Mouse (Mus musculus) midbrain, embryonic 12.5 days (tissue): ENCODE data around the gene Prom1. TPM values are rescaled to one million over a fixed set of nuclear protein-coding genes. Genes with fewer than 3 reads are reported as not detected.
A peak's percentile ranks its signal among the peaks of the same experiment; 100 is the strongest.

ENCODE experiments used
- ATAC-seq: fragments of 200-750 bp; cut with Nextera tagmentation; 2 replicates; pipeline ENCODE4 v1.8.0; 2017; ENCODE audit warnings: low read depth, moderate TSS enrichment, moderate library complexity; ENCODE audit not compliant: low FRiP score
- H3K27ac ChIP-seq: fragments of 300-500 bp; sonication (generic); replicated peaks from 2 replicates; pipeline ENCODE4 v1.5.1; 2016; ENCODE audit warnings: mild to moderate bottlenecking
- H3K27me3 ChIP-seq: fragments of 300-500 bp; sonication (generic); 2 replicates; pipeline ENCODE4 v1.6.1; 2016; ENCODE audit warnings: mild to moderate bottlenecking
- H3K36me3 ChIP-seq: fragments of 300-500 bp; sonication (generic); 2 replicates; pipeline ENCODE4 v1.6.1; 2016
- H3K4me1 ChIP-seq: fragments of 300-500 bp; sonication (generic); 2 replicates; pipeline ENCODE4 v1.6.1; 2016
- H3K4me2 ChIP-seq: fragments of 300-500 bp; sonication (generic); replicated peaks from 2 replicates; pipeline ENCODE4 v1.6.1; 2016; ENCODE audit warnings: mild to moderate bottlenecking, moderate library complexity
- H3K4me3 ChIP-seq: fragments of 300-500 bp; sonication (generic); 2 replicates; pipeline ENCODE4 v1.5.1; 2016; ENCODE audit warnings: mild to moderate bottlenecking
- H3K9ac ChIP-seq: fragments of 300-500 bp; sonication (generic); replicated peaks from 2 replicates; pipeline ENCODE4 v1.6.1; 2016; ENCODE audit warnings: mild to moderate bottlenecking, moderate library complexity
- H3K9me3 ChIP-seq: fragments of 300-500 bp; sonication (generic); 2 replicates; pipeline ENCODE4 v1.6.1; 2016; ENCODE audit warnings: mild to moderate bottlenecking
- WGBS: fragments of 180-500 bp; shearing (Covaris S2); methylation state at CpG from one replicate; pipeline ENCODE4 v1.1.7; 2016; 5-methylcytosine and 5-hydroxymethylcytosine counted together
- polyA plus RNA-seq: library from polyadenylated mRNA; unstranded; fragments of >200 nt; fragmentation: Nextera tagmentation; extraction: Ambion mirVana; gene quantifications from 2 replicates; pipeline ENCODE4 v1.2.1, GENCODE M21; 2016

Prom1 gene
- polyA plus RNA-seq, 1 experiment from 2014 or later, result 123 TPM

DNA sequence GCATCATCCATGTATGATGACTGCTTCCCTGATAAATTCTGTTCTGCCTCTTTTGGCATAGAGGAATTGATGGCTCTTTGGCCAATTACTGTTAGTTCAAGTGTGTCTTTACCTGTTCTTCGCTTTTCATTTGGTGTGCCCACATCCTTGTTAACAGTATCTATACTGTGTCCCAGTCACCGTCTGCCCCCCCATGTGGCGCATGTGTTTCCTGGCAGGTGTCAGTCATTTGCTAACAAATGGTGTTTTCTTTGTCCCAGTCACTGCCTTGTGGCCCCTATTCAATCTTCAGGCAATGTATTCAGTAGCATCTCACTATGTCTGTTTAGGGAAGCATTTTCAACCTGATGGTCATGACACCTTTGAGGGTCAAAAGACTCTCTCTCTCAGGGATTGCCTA lies 140.8 kb downstream of the Prom1 start:
- H3K27ac ChIP-seq, result no peak overlapping the region
- WGBS, result 90% methylated on average over 3 of the region's 3 CpGs
- H3K4me3 ChIP-seq, result no peak overlapping the region
- H3K4me2 ChIP-seq, result no peak overlapping the region
- no peaks in the 10 kb centered on the region for H3K4me1 ChIP-seq
- no peak overlapping the region for H3K9ac ChIP-seq
- ATAC-seq, result no peak
- H3K36me3 ChIP-seq, result no peaks in the 10 kb centered on the region
- no peaks in the 10 kb centered on the region for H3K27me3 ChIP-seq
- no peaks in the 10 kb centered on the region for H3K9me3 ChIP-seq

DNA sequence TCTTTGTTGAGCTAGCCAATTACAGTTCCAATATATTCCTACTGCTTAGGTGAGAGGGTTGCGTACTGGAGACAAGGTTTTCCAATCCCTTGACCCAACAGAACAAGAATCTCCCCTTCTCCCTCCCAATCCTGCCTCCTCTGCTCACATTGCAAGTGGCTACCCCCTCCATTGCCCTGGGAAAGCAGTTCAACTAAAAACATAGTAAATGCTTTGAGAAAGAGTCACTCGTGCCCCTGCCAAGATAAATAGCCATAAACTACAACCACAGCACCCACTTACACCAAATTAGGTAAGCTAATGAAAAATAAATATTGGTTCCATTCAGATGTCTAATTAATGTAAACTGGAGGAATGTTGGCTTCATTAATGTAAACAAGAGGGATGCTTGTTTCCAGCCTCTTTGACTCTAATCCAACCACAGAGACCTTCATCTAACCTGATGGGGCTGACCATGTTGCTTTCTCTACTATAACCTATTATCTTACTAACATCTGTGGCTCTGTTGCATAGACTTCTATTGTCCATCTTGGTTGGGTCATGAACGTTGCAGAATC lies 141.9 kb downstream of the Prom1 start:
- H3K9me3 ChIP-seq, result no peaks in the 10 kb centered on the region
- 82% methylated on average over 3 of the region's 3 CpGs for WGBS
- no peak overlapping the region for H3K4me3 ChIP-seq
- no peaks in the 10 kb centered on the region for H3K4me1 ChIP-seq
- no peak overlapping the region for H3K27ac ChIP-seq
- no peak for ATAC-seq
- no peak overlapping the region for H3K4me2 ChIP-seq
- H3K9ac ChIP-seq, result no peak overlapping the region
- no peaks in the 10 kb centered on the region for H3K27me3 ChIP-seq
- H3K36me3 ChIP-seq, result no peaks in the 10 kb centered on the region

DNA sequence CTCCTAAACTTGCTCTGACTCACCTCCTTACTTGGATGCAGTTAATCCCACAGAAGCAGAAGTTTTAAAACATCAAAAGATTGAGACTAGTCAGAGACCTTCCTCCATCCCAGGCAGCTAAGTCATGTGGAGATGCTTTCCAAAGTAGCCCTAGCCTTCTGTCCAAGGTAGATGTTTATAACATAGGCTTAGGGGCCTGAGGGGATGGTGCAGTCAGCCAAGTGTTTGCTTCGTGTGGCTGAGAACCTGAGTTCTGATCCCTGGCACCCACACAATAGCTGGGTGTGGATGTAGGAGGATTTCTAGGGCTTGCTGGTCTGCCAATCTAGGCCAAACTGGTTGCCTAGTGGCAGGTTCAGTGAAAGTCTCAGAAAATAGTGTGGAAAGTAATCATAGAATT lies 148.6 kb downstream of the Prom1 start:
- H3K4me3 ChIP-seq, result no peak overlapping the region
- ATAC-seq, result no peak
- H3K4me2 ChIP-seq, result no peak overlapping the region
- no peak overlapping the region for H3K9ac ChIP-seq
- no peak overlapping the region for H3K27ac ChIP-seq
- H3K36me3 ChIP-seq, result no peaks in the 10 kb centered on the region
- H3K27me3 ChIP-seq, result no peaks in the 10 kb centered on the region
- WGBS, result 71% methylated on average over 1 of the region's 1 CpGs
- no peaks in the 10 kb centered on the region for H3K9me3 ChIP-seq
- peaks cover 8% of the 10 kb centered on the region for H3K4me1 ChIP-seq

DNA sequence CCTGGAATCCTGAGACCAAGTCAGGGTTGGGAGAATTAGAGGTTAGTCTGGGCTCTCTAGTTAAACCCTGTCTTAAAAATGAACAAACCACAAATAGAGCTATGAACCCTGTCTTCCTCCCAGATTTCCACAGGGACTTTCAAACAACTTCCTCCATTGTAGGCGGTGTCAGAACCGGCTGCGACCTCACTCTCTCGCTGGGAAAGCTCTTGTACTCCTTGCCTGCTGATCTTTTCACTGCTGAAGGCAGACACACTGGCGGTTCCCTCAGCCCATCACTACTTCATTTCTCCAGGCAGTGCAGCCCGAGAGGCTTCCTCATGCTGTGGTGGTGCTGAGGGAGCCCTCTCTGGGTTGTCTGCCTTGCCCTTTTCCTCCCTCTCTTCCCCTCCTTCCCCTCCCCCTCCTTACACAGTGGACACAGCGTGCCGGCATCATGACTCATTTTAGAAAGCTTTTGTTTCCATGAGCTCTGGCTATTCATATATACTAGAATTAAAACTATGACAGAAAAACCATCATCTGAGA lies 153.0 kb downstream of the Prom1 start:
- ATAC-seq, result peak; percentile 24
- Histone ChIP-seq H3K36me3 (no peaks in the 10 kb centered on the region), H3K27ac (no peak overlapping the region), H3K27me3 (peaks cover 5% of the 10 kb centered on the region; the same call in 1 of the 2 replicates), H3K4me1 (peaks cover 16% of the 10 kb centered on the region), H3K9ac (0 out of 2 replicates have a peak overlapping the region, but pooled peaks have one; percentile 12), H3K4me3 (peak overlapping the region; percentile 7; the same call in 1 of the 2 replicates), H3K9me3 (no peaks in the 10 kb centered on the region), H3K4me2 (peak overlapping the region; percentile 61)
- 2% methylated on average over 8 of the region's 8 CpGs for WGBS

DNA sequence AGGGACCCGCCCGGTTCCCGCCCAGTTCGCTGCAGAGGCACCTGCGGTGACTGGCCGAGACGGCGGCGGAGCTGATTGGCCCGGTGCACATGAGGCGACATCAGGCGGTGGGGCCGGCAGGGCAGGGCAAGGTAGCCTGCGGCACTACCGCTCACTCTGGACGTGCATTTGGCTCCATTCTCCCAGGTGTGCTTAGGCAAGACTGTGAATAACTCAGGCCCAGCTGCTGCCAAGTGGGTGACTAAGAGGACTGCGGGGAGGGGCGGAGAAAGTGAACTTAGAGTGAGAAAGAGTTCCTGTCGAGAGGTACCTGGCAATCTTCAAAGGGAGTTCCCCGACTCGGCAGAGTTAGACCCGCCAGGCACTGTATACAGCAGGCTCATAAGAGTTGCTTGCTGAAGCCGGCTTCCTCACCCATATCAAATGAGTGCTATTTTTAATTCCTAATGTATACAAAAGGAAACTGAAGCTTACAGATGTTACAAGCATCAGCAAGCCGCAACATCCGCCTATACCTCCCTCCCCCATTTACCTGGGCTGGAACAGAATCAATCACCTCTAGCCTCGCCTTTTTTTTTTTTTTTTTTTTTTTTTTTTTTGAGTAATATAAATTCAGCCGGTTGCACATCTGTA lies 153.6 kb downstream of the Prom1 start:
- H3K9ac ChIP-seq, result peak overlapping the region; percentile 21; the same call in 1 of the 2 replicates
- no peaks in the 10 kb centered on the region for H3K9me3 ChIP-seq
- peak; percentile 94 for ATAC-seq
- no peaks in the 10 kb centered on the region for H3K36me3 ChIP-seq
- H3K4me2 ChIP-seq, result peak overlapping the region; percentile 61
- WGBS, result 2% methylated on average over 27 of the region's 27 CpGs
- peaks cover 16% of the 10 kb centered on the region for H3K4me1 ChIP-seq
- H3K4me3 ChIP-seq, result peak overlapping the region; percentile 34
- H3K27me3 ChIP-seq, result peaks cover 5% of the 10 kb centered on the region; the same call in 1 of the 2 replicates
- H3K27ac ChIP-seq, result no peak overlapping the region

DNA sequence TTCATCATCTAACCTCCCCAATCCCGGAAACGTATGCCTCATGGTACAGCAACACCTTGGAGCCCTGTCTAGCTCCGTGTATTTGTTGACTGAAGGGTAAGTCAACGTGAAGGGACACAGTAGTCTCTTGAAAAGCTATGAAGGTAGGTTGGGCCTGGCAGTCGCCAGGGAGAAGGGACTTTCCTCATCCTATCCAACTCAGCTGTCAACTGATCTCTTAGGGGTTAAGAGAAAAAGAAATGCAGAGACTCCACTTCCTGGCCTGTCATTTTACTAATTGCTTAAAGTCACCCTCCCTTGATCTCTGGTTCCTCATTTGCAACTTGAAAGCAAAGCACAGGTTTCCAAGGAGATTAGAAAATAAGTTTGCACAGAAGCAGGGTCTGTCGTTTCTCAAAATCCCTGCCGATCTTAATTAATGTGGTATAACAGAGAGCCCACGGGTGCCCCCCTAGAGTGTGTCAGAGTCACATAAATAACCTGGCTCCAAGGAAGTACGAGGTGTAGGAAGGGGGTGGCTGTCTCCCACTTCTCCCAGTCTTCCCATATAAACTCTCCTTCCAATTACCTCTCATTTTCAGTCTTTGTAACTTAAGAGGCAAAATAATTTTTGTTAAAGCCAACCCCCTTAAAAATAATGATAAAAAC lies 154.4 kb downstream of the Prom1 start:
- Histone ChIP-seq H3K4me3 (peak overlapping the region; percentile 34; the same call in 1 of the 2 replicates), H3K9ac (0 out of 2 replicates have a peak overlapping the region, but pooled peaks have one; percentile 21), H3K27me3 (peaks cover 5% of the 10 kb centered on the region; the same call in 1 of the 2 replicates), H3K4me2 (peak overlapping the region; percentile 61), H3K27ac (no peak overlapping the region), H3K4me1 (peaks cover 16% of the 10 kb centered on the region), H3K36me3 (no peaks in the 10 kb centered on the region), H3K9me3 (no peaks in the 10 kb centered on the region)
- WGBS, result 41% methylated on average over 9 of the region's 9 CpGs
- ATAC-seq, result no peak

Other genes with a start within 250 kb of the Prom1 start
- gene Cd38, start 233.5 kb downstream of the Prom1 start, polyA plus RNA-seq, result 3.4 and 3.8 TPM in 2 replicates
- gene Gm7879, start 188.9 kb downstream of the Prom1 start, polyA plus RNA-seq, result not detected in 2 replicates
- gene Fgfbp1, start 120.3 kb downstream of the Prom1 start, polyA plus RNA-seq, result 0.80 and 0.97 TPM in 2 replicates
- gene Tapt1, start 124.6 kb upstream of the Prom1 start, polyA plus RNA-seq, result 30.3 and 35.6 TPM in 2 replicates